Mouse (Mus musculus): ENCODE results near the gene Itih1.

Itih1 gene

GRCm38 (mm10) chr14:30903036-30903435 is 40.1 kb downstream of the Itih1 start:
- no peak for DNase-seq

GRCm38 (mm10) chr14:30902628-30903027 is 40.5 kb downstream of the Itih1 start:
- DNase-seq, result no peak

GRCm38 (mm10) chr14:30899972-30900371 is 43.1 kb downstream of the Itih1 start:
- no peak for DNase-seq

GRCm38 (mm10) chr14:30888271-30888732 is 54.8 kb downstream of the Itih1 start:
- DNase-seq, result no peak

- DNase-seq, result no peak
Observed at GRCm38 (mm10) chr14:30886204-30886603, 56.9 kb downstream of the Itih1 start, which contains the start of gene Itih4. Itih4 (plus strand) TSS chr14:30886476.

GRCm38 (mm10) chr14:30885298-30885697 is 57.8 kb downstream of the Itih1 start:
- no peak for DNase-seq

- no peak for DNase-seq
Observed at GRCm38 (mm10) chr14:30881718-30882108, 61.4 kb downstream of the Itih1 start.

- DNase-seq, result peak; percentile 62
Observed at GRCm38 (mm10) chr14:30880811-30881717, 62.0 kb downstream of the Itih1 start.

- no peak for DNase-seq
Observed at GRCm38 (mm10) chr14:30880251-30880650, 62.8 kb downstream of the Itih1 start.

GRCm38 (mm10) chr14:30879794-30880193 is 63.3 kb downstream of the Itih1 start:
- DNase-seq, result no peak
